Mouse (Mus musculus) embryonic fibroblast, embryonic 13.5 days (primary cell): Measurements from ENCODE around the gene Trappc3l. TPM values are rescaled to one million over a fixed set of nuclear protein-coding genes. Genes with fewer than 3 reads are reported as not detected.

Source experiments
- H3K27ac ChIP-seq: 2 replicates; pipeline ENCODE4 v1.5.1; 2012; ENCODE audit warnings: low read length, control low read depth, inconsistent platforms; ENCODE audit not compliant: insufficient read depth
- H3K4me1 ChIP-seq: 2 replicates; pipeline ENCODE4 v1.6.1; 2011; ENCODE audit warnings: low read length; ENCODE audit not compliant: control insufficient read depth, insufficient read depth
- H3K4me3 ChIP-seq: 2 replicates; pipeline ENCODE4 v1.5.1; 2011; ENCODE audit warnings: mild to moderate bottlenecking, control low read depth, low read length; ENCODE audit not compliant: insufficient read depth
- CTCF ChIP-seq: IDR thresholded peaks from 2 replicates; pipeline ENCODE4 v1.5.1; 2011; ENCODE audit warnings: mild to moderate bottlenecking, control low read depth, low read length, moderate library complexity, borderline replicate concordance; ENCODE audit not compliant: insufficient read depth
- POLR2A ChIP-seq: IDR thresholded peaks from 2 replicates; pipeline ENCODE4 v1.6.1; 2011; ENCODE audit warnings: low read depth, mild to moderate bottlenecking, control low read depth, low read length, moderate library complexity
- polyA plus RNA-seq: library from polyadenylated mRNA; stranded (reverse); fragments of >200 nt; gene quantifications from 2 replicates; pipeline ENCODE4 v1.2.4, GENCODE M21; 2011; ENCODE audit warnings: low read depth; ENCODE audit not compliant: missing spikeins, insufficient read length

Gene Trappc3l
- polyA plus RNA-seq, 1 experiment = not detected

DNA sequence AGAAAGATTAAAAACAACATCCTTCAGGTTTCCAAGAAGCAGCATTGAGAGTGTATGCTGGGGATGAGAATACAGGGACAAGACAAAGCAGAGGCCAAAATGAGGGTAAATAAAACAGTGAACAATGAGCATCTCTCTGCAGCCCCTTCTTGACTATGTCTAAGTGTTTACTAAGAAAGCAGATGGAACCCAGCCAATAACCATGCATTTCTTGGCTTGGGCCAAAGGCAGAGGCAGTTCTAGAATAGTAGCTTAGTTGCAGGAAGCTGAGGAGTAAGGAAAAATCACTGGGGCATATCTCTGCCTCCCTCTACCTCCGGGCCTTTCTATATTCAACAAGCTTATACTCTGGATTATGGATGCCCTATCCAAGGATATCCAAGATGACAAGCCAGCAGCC, 53.1 kb downstream of the Trappc3l start:
- Histone ChIP-seq H3K27ac (no peak overlapping the region), H3K4me3 (no peak overlapping the region), H3K4me1 (peaks cover 2% of the 10 kb centered on the region; the same call in 1 of the 2 replicates)
- TF ChIP-seq POLR2A = no peak
- TF ChIP-seq CTCF = no peak

GRCm38 (mm10) chr10:34091888-34092287, 54.5 kb downstream of the Trappc3l start:
- H3K4me1 ChIP-seq = peaks cover 8% of the 10 kb centered on the region
- TF ChIP-seq POLR2A = no peak
- TF ChIP-seq CTCF = no peak
- H3K4me3 ChIP-seq = no peak overlapping the region
- H3K27ac ChIP-seq = no peak overlapping the region

DNA sequence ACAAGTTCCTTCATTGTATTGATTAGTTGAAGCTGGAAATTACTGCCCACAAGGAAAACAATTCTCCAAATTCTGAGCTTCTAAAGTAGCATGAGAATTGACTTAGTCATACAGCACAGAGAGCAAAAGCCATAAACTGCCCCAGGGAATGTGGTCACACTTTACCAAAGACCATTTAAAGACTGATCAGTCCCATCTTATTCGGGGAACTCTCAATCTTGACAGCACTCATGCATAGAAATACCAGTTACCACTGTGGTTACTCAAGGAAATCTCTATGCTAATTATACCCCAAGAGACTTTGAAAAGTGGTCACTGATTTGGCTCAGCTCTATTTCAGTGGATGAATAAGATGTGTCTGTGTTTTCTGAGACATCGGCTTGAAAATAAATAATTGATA, 57.8 kb downstream of the Trappc3l start:
- peak overlapping the region; percentile 38 for H3K27ac ChIP-seq
- H3K4me1 ChIP-seq = peaks cover 8% of the 10 kb centered on the region
- H3K4me3 ChIP-seq = no peak overlapping the region
- TF ChIP-seq POLR2A (no peak), CTCF (no peak)

GRCm38 (mm10) chr10:34095964-34096363, 58.6 kb downstream of the Trappc3l start:
- Histone ChIP-seq H3K27ac (peak overlapping the region; percentile 38), H3K4me3 (peak overlapping the region; percentile 14; the same call in 1 of the 2 replicates), H3K4me1 (peaks cover 8% of the 10 kb centered on the region)
- TF ChIP-seq POLR2A (no peak), CTCF (no peak)

DNA sequence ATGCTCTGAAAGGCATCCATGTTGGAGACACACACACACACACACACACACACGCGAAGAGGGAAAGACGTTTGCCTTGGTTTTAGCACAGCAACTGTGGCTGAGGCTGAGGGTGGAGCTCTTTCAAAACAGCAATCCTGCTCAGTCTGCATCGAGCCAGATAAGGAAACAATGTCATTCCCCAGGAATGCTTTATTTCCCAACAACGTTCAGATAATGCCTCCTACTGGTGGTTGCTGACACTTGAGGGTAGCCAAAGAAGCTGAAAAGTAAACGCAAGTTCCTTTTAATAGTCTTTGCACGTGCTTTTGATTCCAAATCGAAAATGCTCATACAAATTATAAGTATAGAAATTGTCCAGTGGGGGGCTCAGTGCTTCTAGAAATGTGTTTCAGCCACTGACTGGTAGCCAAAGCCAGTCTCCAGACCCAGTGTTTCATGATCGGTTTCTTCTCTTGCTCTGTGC, 59.1 kb downstream of the Trappc3l start, which contains the start of gene Calhm5:
Gene Calhm5 (minus strand): TSS at position 102 of the 466 bp plus-strand sequence.
- Histone ChIP-seq H3K4me3 (peak within 1 kb of the TSS; percentile 14; the same call in 1 of the 2 replicates), H3K27ac (peak within 1 kb of the TSS; percentile 38), H3K4me1 (peaks cover 8% of the 10 kb centered on the region)
- TF ChIP-seq CTCF (no peak; the same call in 1 of the 2 replicates), POLR2A (peak; percentile 67)

DNA sequence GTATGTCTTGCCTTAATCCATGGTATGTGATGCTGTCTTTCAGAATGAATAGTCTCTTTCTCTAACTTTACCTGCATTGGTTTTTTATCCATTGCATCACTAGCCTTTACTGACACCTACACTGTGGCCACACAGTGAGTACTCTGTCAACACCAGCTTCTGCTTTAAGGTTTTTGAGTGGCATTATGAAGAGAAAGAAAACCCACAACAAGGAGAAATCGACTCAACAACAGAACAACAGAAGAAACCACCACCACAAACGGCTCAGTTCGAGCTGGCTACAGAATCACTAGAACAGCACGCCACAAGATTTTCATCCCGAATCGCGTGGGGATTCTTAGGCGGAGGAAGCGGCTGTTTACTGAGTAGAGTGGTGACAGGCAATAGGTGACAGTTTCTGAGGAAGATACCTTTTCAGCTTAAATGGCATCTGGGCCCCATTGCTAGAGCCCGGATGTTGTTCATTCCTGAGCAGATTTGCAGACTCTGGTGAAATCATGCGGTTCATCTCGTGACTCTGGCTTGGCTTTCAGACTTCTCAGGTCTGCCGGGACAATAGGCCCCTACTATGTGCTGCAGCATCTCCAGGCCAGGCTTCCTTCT, 73.6 kb downstream of the Trappc3l start:
- TF ChIP-seq CTCF (no peak), POLR2A (no peak)
- Histone ChIP-seq H3K27ac (no peak overlapping the region), H3K4me1 (no peaks in the 10 kb centered on the region), H3K4me3 (no peak overlapping the region)

DNA sequence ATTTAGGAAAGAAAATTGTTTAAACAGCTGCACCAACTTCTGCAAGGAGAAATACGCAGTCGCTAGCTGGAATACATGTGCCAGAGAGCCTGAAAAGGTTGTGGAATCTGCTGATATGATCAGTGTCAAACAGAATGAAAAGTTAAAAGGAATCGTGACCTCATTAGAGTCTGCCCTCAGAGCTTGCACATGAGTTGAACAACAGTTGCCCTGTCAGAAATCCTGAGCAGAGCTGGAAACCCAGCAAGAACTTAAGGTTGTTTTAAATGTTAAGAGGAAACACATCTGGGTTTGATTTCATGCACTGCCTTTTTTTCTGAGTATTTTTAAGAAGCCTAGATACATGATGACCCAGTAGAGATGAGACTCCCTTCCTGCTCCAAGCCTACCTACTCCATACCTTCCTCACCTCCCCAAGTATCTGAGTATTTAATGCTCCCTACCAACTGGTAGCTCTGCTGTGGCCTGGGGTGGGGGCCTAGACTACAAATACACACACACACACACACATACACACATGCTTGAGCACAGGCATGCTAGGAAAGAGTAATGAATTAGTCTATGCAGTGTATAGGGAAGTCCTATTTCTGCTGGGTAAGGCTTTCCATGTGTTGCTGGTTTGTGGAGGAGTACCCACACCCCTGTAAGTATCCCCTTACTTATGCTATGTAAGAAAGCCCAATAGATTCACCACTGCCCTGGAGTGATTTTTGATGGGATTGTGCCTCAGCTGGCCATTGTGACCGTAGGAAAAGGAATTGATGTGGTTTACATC, 74.8 kb downstream of the Trappc3l start:
- no peaks in the 10 kb centered on the region for H3K4me1 ChIP-seq
- peak overlapping the region; percentile 14; the same call in 1 of the 2 replicates for H3K27ac ChIP-seq

GRCm38 (mm10) chr10:34117131-34117530, 79.7 kb downstream of the Trappc3l start:
- H3K27ac ChIP-seq = no peak overlapping the region
- H3K4me1 ChIP-seq = no peaks in the 10 kb centered on the region
- no peak overlapping the region for H3K4me3 ChIP-seq
- TF ChIP-seq POLR2A = no peak
- TF ChIP-seq CTCF = no peak

More for the DNA sequence above, 74.8 kb downstream of the Trappc3l start:
- TF ChIP-seq CTCF (no peak), POLR2A (no peak)
- H3K4me3 ChIP-seq = no peak overlapping the region

GRCm38 (mm10) chr10:34117770-34118169, 80.4 kb downstream of the Trappc3l start:
- Histone ChIP-seq H3K4me1 (no peaks in the 10 kb centered on the region), H3K4me3 (no peak overlapping the region), H3K27ac (no peak overlapping the region)
- no peak for TF ChIP-seq POLR2A
- no peak for TF ChIP-seq CTCF

DNA sequence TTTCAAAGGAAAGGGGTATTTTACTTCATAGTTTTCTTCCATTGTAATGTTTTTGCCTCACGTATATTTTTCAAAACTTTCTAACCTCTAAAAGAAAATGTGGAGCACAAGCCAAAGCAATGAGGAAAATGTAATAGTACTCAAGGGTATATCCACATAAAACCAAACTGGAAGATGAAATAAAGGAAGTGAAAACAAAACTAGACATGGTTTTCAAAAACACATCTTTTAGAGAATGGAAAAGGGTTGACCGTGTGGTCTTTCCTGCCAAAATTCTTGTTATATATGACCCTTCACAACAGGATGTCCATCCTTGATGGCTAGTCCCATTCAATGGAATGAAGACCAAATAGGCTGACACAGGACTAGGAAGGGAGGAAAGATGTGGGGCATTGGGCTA, 81.0 kb downstream of the Trappc3l start:
- Histone ChIP-seq H3K27ac (no peak overlapping the region), H3K4me1 (no peaks in the 10 kb centered on the region), H3K4me3 (no peak overlapping the region)
- TF ChIP-seq CTCF (no peak), POLR2A (no peak)
